Mouse (Mus musculus): Measurements from ENCODE around the gene D130043K22Rik. TPM values are rescaled to one million over a fixed set of nuclear protein-coding genes. Genes with fewer than 3 reads are reported as not detected.

D130043K22Rik gene
- polyA plus RNA-seq, 1 experiment: not detected

DNA sequence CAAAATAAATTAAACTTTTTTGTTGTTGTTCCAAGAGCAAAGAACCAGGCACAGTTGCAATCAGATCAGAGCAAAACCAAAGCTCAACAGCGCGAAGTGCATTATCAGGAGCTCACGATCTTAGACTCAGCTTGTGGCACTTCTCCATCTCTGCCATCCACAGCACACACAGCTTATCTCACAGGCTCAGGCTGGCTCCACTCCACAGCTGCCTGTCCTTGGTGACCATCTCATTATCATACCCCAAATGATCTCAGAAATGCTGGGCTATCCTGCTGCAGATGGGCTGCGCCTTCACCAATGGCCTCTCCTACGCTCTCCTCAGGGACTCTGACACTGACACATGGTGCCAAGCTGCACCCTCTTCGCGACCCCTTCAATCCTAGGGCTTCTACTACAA lies 88.3 kb downstream of the D130043K22Rik start:
- TF ChIP-seq CTCF (IDR thresholded peaks at IDR 0.05; ENCODE audit: extremely low read depth, insufficient read depth, insufficient read length, insufficient replicate concordance) (no peak), POLR2A (IDR thresholded peaks at IDR 0.05; ENCODE audit: low read depth, low read length) (no peak)
- 74% methylated on average over 7 of the region's 7 CpGs for WGBS
- H3K27me3 ChIP-seq (ENCODE audit: control insufficient read depth, insufficient read depth, low read length): peaks cover 4% of the 10 kb centered on the region
- no peak overlapping the region for H3K4me3 ChIP-seq (ENCODE audit: extremely low read depth, insufficient read depth, insufficient read length)
- no peak for DNase-seq (ENCODE audit: low read depth in 1 of 2, low spot score in 2 of 2)
- H3K4me1 ChIP-seq (ENCODE audit: control insufficient read depth, insufficient read depth, insufficient read length): peaks cover 3% of the 10 kb centered on the region; the same call in 1 of the 2 replicates
- no peaks in the 10 kb centered on the region for H3K36me3 ChIP-seq (ENCODE audit: control insufficient read depth, insufficient read depth, low read length)
- no peak overlapping the region for H3K27ac ChIP-seq (ENCODE audit: insufficient read depth, low read length)

DNA sequence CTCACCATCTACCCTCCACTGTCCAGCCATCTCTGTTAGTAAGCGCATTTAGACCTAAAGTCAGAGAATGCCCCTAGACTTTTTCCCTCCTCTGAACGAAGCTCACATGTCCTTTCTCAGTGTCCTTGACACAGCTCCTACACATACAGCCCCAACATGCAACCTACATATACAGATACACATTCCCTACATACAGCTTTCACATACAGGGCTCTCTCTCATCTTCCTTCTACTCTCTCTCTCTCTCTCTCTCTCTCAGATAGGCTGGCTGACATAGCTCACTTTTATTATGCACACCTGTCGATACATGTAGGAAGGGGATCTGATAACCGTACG lies 91.8 kb downstream of the D130043K22Rik start:
- 57% methylated on average over 5 of the region's 5 CpGs for WGBS
- H3K4me1 ChIP-seq (ENCODE audit: control insufficient read depth, insufficient read depth, insufficient read length): peaks cover 3% of the 10 kb centered on the region; the same call in 1 of the 2 replicates
- DNase-seq (ENCODE audit: low read depth in 1 of 2, low spot score in 2 of 2): no peak
- H3K4me3 ChIP-seq (ENCODE audit: extremely low read depth, insufficient read depth, insufficient read length): no peak overlapping the region; the same call in 1 of the 2 replicates
- no peak overlapping the region for H3K27ac ChIP-seq (ENCODE audit: insufficient read depth, low read length)
- H3K36me3 ChIP-seq (ENCODE audit: control insufficient read depth, insufficient read depth, low read length): no peaks in the 10 kb centered on the region
- no peak for TF ChIP-seq POLR2A (IDR thresholded peaks at IDR 0.05; ENCODE audit: low read depth, low read length)
- no peak for TF ChIP-seq CTCF (IDR thresholded peaks at IDR 0.05; ENCODE audit: extremely low read depth, insufficient read depth, insufficient read length, insufficient replicate concordance)
- peaks cover 4% of the 10 kb centered on the region for H3K27me3 ChIP-seq (ENCODE audit: control insufficient read depth, insufficient read depth, low read length)

DNA sequence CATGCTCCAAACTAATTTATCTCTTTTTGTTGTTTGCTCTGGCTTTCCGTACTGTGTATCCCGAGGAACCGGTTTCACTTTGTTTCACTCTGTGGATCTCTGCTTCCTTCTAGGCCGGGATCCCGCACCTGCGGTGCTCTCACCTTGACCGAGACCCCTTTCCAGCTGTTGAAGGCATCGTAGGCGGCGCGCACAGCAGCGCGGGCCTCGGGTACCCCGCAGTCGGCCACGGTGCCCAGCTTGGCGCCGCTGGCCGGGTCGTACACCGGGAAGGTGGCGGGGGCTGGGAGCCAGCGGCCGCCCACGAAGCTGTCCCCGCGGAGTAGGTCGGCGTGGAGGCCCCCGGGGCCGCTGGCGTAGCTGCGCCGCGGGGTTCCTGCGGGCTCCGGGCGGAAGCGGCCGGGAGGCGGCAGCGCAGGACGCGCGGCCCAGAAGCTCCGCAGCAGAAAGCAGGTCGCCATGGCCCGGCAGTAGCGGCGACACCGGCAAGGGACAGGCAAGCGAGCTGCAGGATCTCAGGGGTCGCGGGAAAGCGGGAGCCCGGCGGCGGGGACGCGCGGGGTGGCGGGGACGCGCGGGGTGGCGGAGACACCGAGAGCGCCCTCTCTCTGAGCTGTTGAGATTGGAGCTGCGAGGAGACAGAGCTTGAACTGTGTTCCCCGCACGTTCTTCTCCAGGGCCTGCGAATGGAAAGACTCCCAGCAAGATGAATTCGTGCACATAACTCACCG lies 92.3 kb downstream of the D130043K22Rik start, which contains the start of gene Aldh5a1:
TSS of gene Aldh5a1 (minus strand) at position 554 of the 731 bp plus-strand sequence.
- peaks cover 4% of the 10 kb centered on the region for H3K27me3 ChIP-seq (ENCODE audit: control insufficient read depth, insufficient read depth, low read length)
- WGBS: 1% methylated on average over 75 of the region's 75 CpGs
- peak in 1 of 2 experiments; percentile 31 for DNase-seq (ENCODE audit: low read depth in 1 of 2, low spot score in 2 of 2)

DNA sequence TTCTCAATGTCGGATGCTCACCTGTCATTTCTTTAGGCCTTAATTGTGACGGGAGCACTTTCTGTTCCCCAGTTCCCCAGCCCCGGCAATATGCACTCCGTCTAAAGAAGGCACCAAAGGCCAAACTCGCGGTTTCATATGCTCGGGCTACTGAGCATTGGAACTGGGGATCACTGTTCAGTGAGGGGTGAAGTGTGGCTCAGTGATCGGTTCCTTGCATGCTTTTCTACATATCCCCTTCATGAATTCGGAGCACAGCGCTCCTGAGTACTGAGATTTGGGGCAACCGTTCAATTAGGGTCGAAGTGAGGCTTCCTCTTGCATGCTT lies 92.9 kb downstream of the D130043K22Rik start:
- 13% methylated on average over 12 of the region's 12 CpGs for WGBS
- peaks cover 3% of the 10 kb centered on the region; the same call in 1 of the 2 replicates for H3K4me1 ChIP-seq (ENCODE audit: control insufficient read depth, insufficient read depth, insufficient read length)
- no peak for DNase-seq (ENCODE audit: low read depth in 1 of 2, low spot score in 2 of 2)
- TF ChIP-seq CTCF (IDR thresholded peaks at IDR 0.05; ENCODE audit: extremely low read depth, insufficient read depth, insufficient read length, insufficient replicate concordance): no peak
- TF ChIP-seq POLR2A (IDR thresholded peaks at IDR 0.05; ENCODE audit: low read depth, low read length): no peak
- peak overlapping the region; percentile 67 for H3K4me3 ChIP-seq (ENCODE audit: extremely low read depth, insufficient read depth, insufficient read length)
- peaks cover 4% of the 10 kb centered on the region for H3K27me3 ChIP-seq (ENCODE audit: control insufficient read depth, insufficient read depth, low read length)
- H3K27ac ChIP-seq (ENCODE audit: insufficient read depth, low read length): no peak overlapping the region
- no peaks in the 10 kb centered on the region for H3K36me3 ChIP-seq (ENCODE audit: control insufficient read depth, insufficient read depth, low read length)

More for the DNA sequence above, 92.3 kb downstream of the D130043K22Rik start, which contains the start of gene Aldh5a1:
- peak within 1 kb of the TSS; percentile 67 for H3K4me3 ChIP-seq (ENCODE audit: extremely low read depth, insufficient read depth, insufficient read length)
- no peak within 1 kb of the TSS for H3K27ac ChIP-seq (ENCODE audit: insufficient read depth, low read length)
- no peaks in the 10 kb centered on the region for H3K36me3 ChIP-seq (ENCODE audit: control insufficient read depth, insufficient read depth, low read length)
- peaks cover 3% of the 10 kb centered on the region; the same call in 1 of the 2 replicates for H3K4me1 ChIP-seq (ENCODE audit: control insufficient read depth, insufficient read depth, insufficient read length)
- TF ChIP-seq POLR2A (IDR thresholded peaks at IDR 0.05; ENCODE audit: low read depth, low read length): no peak
- no peak for TF ChIP-seq CTCF (IDR thresholded peaks at IDR 0.05; ENCODE audit: extremely low read depth, insufficient read depth, insufficient read length, insufficient replicate concordance)

DNA sequence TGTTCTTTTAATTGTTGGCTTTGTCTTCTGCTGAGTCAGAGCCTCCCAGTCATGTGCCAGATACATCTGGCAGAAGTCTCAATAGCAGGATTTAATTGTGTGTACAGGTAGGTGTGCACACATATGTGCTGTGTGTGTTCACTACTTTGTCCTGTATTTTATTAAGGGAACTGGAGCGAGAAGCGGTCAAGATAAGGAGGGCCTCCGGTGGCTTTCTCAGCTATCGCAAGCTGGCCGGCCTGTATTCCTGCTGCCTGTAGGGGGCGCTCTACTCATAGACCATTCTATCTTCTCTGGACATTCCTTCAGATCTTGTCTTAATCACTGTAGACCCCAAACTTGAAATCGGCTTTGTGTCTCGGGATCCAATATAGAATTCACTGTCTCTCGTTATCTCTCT lies 93.7 kb downstream of the D130043K22Rik start:
- H3K4me1 ChIP-seq (ENCODE audit: control insufficient read depth, insufficient read depth, insufficient read length): peaks cover 3% of the 10 kb centered on the region; the same call in 1 of the 2 replicates
- peaks cover 4% of the 10 kb centered on the region for H3K27me3 ChIP-seq (ENCODE audit: control insufficient read depth, insufficient read depth, low read length)
- H3K27ac ChIP-seq (ENCODE audit: insufficient read depth, low read length): no peak overlapping the region
- no peak for TF ChIP-seq POLR2A (IDR thresholded peaks at IDR 0.05; ENCODE audit: low read depth, low read length)
- TF ChIP-seq CTCF (IDR thresholded peaks at IDR 0.05; ENCODE audit: extremely low read depth, insufficient read depth, insufficient read length, insufficient replicate concordance): peak; percentile 63; the same call in 1 of the 2 replicates
- DNase-seq (ENCODE audit: low read depth in 1 of 2, low spot score in 2 of 2): peak; percentile 15 to 48
- no peaks in the 10 kb centered on the region for H3K36me3 ChIP-seq (ENCODE audit: control insufficient read depth, insufficient read depth, low read length)
- no peak overlapping the region for H3K4me3 ChIP-seq (ENCODE audit: extremely low read depth, insufficient read depth, insufficient read length)
- WGBS: 24% methylated on average over 9 of the region's 9 CpGs

DNA sequence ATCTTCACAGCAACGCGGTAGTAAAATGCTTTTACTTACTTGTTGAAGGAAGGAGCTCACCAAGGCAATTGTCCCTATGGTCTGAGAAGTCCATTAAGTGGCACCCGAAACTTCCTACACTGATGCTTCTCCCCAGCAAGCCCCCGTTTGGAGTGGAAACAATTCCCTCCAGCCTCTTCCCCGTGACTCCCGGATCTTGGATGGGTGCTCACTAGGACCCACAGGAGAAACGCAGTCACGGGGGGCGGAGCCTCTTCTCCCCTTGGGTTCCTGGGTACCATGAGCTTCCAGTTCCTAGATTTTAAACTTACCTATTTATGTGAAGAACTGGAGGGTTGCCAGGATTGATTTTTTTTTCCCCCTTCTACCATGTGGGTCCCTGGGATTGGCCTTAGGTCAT lies 94.5 kb downstream of the D130043K22Rik start:
- peaks cover 4% of the 10 kb centered on the region for H3K27me3 ChIP-seq (ENCODE audit: control insufficient read depth, insufficient read depth, low read length)
- peaks cover 3% of the 10 kb centered on the region; the same call in 1 of the 2 replicates for H3K4me1 ChIP-seq (ENCODE audit: control insufficient read depth, insufficient read depth, insufficient read length)
- 87% methylated on average over 9 of the region's 9 CpGs for WGBS
- no peak overlapping the region for H3K27ac ChIP-seq (ENCODE audit: insufficient read depth, low read length)
- no peak for DNase-seq (ENCODE audit: low read depth in 1 of 2, low spot score in 2 of 2)
- H3K4me3 ChIP-seq (ENCODE audit: extremely low read depth, insufficient read depth, insufficient read length): no peak overlapping the region
- no peaks in the 10 kb centered on the region for H3K36me3 ChIP-seq (ENCODE audit: control insufficient read depth, insufficient read depth, low read length)
- TF ChIP-seq CTCF (IDR thresholded peaks at IDR 0.05; ENCODE audit: extremely low read depth, insufficient read depth, insufficient read length, insufficient replicate concordance): no peak
- no peak for TF ChIP-seq POLR2A (IDR thresholded peaks at IDR 0.05; ENCODE audit: low read depth, low read length)

Data from spleen, adult 2 months (tissue).